Mouse (Mus musculus) neutrophil, adult 5-6 weeks (primary cell): ENCODE measurements at regions not wholly inside any gene's neighbourhood (a gene's known extent, or its start where the extent isn't known, plus 50 kb on each side); places are given as distances from the start of the nearest gene placed in this dataset.

ENCODE experiments used
- ATAC-seq: fragments of 151-379, 151-347 bp; 2 replicates; pipeline ENCODE4 v1.8.0; 2017; ENCODE audit warnings: mild to moderate bottlenecking, moderate TSS enrichment; ENCODE audit not compliant: insufficient number of reproducible peaks, poor library complexity, low FRiP score, severe bottlenecking; ENCODE audit errors: extremely low read depth

- ATAC-seq, result no peak
Measured at GRCm38 (mm10) chr12:99039497-99040322, 119.3 kb downstream of the Ttc8 start.

DNA sequence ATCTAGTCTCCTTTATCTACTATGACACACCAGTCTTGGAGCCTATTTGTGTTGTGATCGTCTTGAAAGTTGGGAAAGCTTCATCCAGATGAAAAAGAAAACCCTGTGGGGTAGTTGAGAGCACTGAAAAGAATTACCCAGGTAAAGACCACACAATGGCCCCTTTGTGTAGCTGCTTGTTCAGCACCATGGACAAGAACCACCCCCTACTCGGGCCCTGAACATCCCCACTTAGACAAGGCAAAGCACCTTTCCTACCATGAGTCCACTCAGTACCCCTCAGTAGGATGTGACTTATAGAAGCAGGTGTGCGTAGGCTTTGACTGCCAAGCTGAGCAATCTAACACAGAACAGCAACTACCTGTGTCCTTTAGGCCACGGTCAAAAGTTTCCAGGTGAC is 121.2 kb downstream of the Ttc8 start:
- ATAC-seq, result no peak

- ATAC-seq, result no peak
Measured at GRCm38 (mm10) chr12:99042918-99043862, 122.8 kb downstream of the Ttc8 start.

- no peak for ATAC-seq
Measured at GRCm38 (mm10) chr12:99044477-99044876, 124.1 kb downstream of the Ttc8 start.

GRCm38 (mm10) chr12:99050426-99050825 is 130.1 kb downstream of the Ttc8 start:
- no peak for ATAC-seq

- no peak for ATAC-seq
Measured at GRCm38 (mm10) chr12:99052599-99052998, 132.2 kb downstream of the Ttc8 start.

- ATAC-seq, result no peak
Measured at GRCm38 (mm10) chr12:99057521-99057920, 137.1 kb downstream of the Ttc8 start.

DNA sequence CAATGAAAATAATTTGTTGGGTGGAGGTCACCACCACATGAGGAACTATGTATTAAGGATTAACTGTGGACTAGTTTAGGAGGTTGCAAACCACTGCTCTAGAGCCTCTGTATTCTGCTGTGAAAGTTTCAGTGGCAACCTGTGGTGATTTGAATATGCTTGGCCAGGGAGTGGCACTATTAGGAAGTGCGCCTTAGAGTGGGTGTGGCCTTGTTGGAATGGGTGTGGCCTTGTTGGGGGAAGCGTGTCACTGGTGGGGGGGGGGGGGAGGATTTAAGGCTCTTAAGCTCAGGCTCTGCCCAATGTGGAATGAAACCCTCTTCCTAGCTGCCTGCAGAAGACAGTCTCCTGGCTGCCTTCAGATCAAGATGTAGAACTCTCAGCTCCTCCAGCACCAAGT is 138.5 kb downstream of the Ttc8 start:
- ATAC-seq, result no peak

GRCm38 (mm10) chr12:99059491-99059890 is 139.1 kb downstream of the Ttc8 start:
- no peak for ATAC-seq

DNA sequence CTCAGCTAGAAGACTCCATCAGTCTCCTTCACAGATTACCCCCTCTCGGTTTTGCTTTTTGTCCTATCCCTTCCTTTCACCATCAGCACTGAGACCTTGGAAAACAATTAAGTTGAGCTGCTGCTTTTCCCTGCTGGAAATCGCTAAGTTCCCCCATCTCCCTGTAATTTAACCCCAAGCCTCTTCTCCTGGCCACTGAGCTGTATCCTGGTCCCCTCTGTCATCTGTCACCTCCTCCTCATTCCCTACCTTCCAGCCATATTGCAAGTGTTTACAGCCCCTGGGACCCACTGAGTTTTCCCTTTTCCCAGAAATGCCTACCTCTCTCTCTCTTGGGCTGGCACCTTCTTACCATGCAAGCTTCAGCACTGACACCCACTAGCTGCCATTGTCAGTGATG is 140.3 kb downstream of the Ttc8 start:
- ATAC-seq, result no peak

- ATAC-seq, result no peak
Measured at GRCm38 (mm10) chr12:99063441-99063840, 143.1 kb downstream of the Ttc8 start.

GRCm38 (mm10) chr12:99063885-99064284 is 143.5 kb downstream of the Ttc8 start:
- no peak for ATAC-seq

DNA sequence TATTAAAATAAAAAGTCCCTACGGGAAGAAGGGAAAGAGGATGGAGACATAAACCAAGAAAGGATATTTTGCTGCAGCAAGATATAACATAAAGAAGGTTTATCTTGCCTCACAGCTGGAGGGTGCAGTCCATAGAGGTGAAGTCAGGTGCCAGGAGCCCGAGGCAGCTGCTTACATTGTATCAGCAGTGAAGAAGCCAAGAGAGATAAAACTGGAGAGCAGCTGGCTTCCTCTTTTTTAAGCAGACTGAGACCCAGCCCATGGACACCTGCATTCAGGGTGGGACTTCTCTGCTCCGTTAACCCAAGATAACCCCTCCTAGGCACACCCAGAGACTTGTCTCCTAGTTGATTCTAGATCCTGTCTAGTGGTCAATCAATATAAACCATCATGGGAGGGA is 147.6 kb downstream of the Ttc8 start:
- no peak for ATAC-seq

DNA sequence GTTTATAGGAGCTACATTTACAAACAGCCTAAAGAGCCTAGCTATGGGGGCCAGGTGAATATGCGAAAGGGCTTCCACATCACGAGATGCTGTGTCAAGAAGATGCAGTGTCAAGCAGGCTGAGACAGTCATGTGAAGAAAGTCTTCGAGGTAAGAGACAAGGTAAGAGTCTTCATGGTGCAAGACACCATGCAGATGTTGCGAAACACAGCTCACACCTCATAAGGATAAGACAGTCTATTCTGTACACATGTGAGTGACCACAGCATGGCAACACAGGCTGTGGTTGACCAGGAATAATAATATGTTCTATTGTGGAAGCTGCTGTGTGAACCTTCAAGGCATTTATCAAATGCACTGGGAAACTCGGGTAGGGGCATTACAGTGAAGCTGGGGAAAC is 153.4 kb downstream of the Ttc8 start:
- ATAC-seq, result no peak

- no peak for ATAC-seq
Measured at GRCm38 (mm10) chr12:99077366-99077765, 157.0 kb downstream of the Ttc8 start.

- no peak for ATAC-seq
Measured at GRCm38 (mm10) chr12:99079873-99080272, 159.5 kb downstream of the Ttc8 start.

GRCm38 (mm10) chr12:99083616-99084015 is 163.2 kb downstream of the Ttc8 start:
- no peak for ATAC-seq

GRCm38 (mm10) chr12:99084144-99084543 is 163.8 kb downstream of the Ttc8 start:
- ATAC-seq, result peak; percentile 62

GRCm38 (mm10) chr12:99087286-99087685 is 166.9 kb downstream of the Ttc8 start:
- no peak for ATAC-seq

- ATAC-seq, result no peak
Measured at GRCm38 (mm10) chr12:99091770-99092169, 171.4 kb downstream of the Ttc8 start.
